Mouse (Mus musculus) liver, embryonic 16.5 days (tissue): ENCODE measurements at regions not wholly inside any gene's neighbourhood (a gene's known extent, or its start where the extent isn't known, plus 50 kb on each side); places are given as distances from the start of the nearest gene placed in this dataset.

Experiments
- ATAC-seq: fragments of 200-750 bp; cut with Nextera tagmentation; 2 replicates; pipeline ENCODE4 v1.8.0; 2017; ENCODE audit warnings: low read depth, mild to moderate bottlenecking, moderate number of reproducible peaks, moderate library complexity
- H3K27ac ChIP-seq: fragments of 300-500 bp; sonication (generic); 2 replicates; pipeline ENCODE4 v1.5.1; 2014; ENCODE audit warnings: mild to moderate bottlenecking, low read length
- H3K27me3 ChIP-seq: fragments of 300-500 bp; sonication (generic); 2 replicates; pipeline ENCODE4 v1.6.1; 2014; ENCODE audit warnings: low read depth, low read length, mixed read lengths; ENCODE audit not compliant: control insufficient read depth, insufficient read depth
- H3K36me3 ChIP-seq: fragments of 300-500 bp; sonication (generic); 2 replicates; pipeline ENCODE4 v1.6.1; 2014; ENCODE audit warnings: mild to moderate bottlenecking; ENCODE audit not compliant: control insufficient read depth, insufficient read depth
- H3K4me1 ChIP-seq: fragments of 300-500 bp; sonication (generic); 2 replicates; pipeline ENCODE4 v1.6.1; 2014; ENCODE audit warnings: low read depth, low read length, mixed read lengths; ENCODE audit not compliant: control insufficient read depth
- H3K4me2 ChIP-seq: fragments of 300-500 bp; sonication (generic); 2 replicates; pipeline ENCODE4 v1.6.1; 2014; ENCODE audit warnings: low read depth, low read length, mixed read lengths
- H3K4me3 ChIP-seq: fragments of 300-500 bp; sonication (generic); 2 replicates; pipeline ENCODE4 v1.5.1; 2014; ENCODE audit warnings: low read depth, mild to moderate bottlenecking, low read length
- H3K9ac ChIP-seq: fragments of 300-500 bp; sonication (generic); 2 replicates; pipeline ENCODE4 v1.6.1; 2014; ENCODE audit warnings: low read depth, low read length
- H3K9me3 ChIP-seq: fragments of 300-500 bp; sonication (generic); replicated peaks from 2 replicates; pipeline ENCODE4 v1.6.1; 2016; ENCODE audit warnings: low read length; ENCODE audit not compliant: control insufficient read depth
- WGBS: fragments of 180-500 bp; shearing (Covaris S2); extraction: QIAGEN DNeasy Blood & Tissue Kit; methylation state at CpG from one replicate; pipeline ENCODE4 v1.1.7; 2014; ENCODE audit not compliant: insufficient replicate concordance; 5-methylcytosine and 5-hydroxymethylcytosine counted together

- H3K4me1 ChIP-seq = no peaks in the 10 kb centered on the region
- H3K4me2 ChIP-seq = no peak overlapping the region
- H3K4me3 ChIP-seq = no peak overlapping the region
- no peaks in the 10 kb centered on the region for H3K9me3 ChIP-seq
- ATAC-seq = no peak
- H3K36me3 ChIP-seq = no peaks in the 10 kb centered on the region
- WGBS = 70% methylated on average over 10 of the region's 10 CpGs
- no peaks in the 10 kb centered on the region for H3K27me3 ChIP-seq
- no peak overlapping the region for H3K27ac ChIP-seq
- no peak overlapping the region for H3K9ac ChIP-seq
These were observed 449.7 kb downstream of the Sox2 start for GRCm38 (mm10) chr3:35099876-35100420.

- no peak overlapping the region for H3K9ac ChIP-seq
- no peak for ATAC-seq
- no peaks in the 10 kb centered on the region for H3K9me3 ChIP-seq
- no peak overlapping the region for H3K4me2 ChIP-seq
- H3K4me3 ChIP-seq = no peak overlapping the region
- no peaks in the 10 kb centered on the region for H3K36me3 ChIP-seq
- H3K4me1 ChIP-seq = no peaks in the 10 kb centered on the region
- H3K27ac ChIP-seq = no peak overlapping the region
- 59% methylated on average over 8 of the region's 8 CpGs for WGBS
- H3K27me3 ChIP-seq = no peaks in the 10 kb centered on the region
These were observed 451.1 kb downstream of the Sox2 start for GRCm38 (mm10) chr3:35101286-35101685.

- 51% methylated on average over 5 of the region's 5 CpGs for WGBS
- H3K4me2 ChIP-seq = no peak overlapping the region
- H3K27ac ChIP-seq = no peak overlapping the region
- H3K36me3 ChIP-seq = no peaks in the 10 kb centered on the region
- ATAC-seq = no peak
- H3K4me3 ChIP-seq = no peak overlapping the region
- H3K9me3 ChIP-seq = no peaks in the 10 kb centered on the region
- no peak overlapping the region for H3K9ac ChIP-seq
- H3K27me3 ChIP-seq = no peaks in the 10 kb centered on the region
- H3K4me1 ChIP-seq = no peaks in the 10 kb centered on the region
These were observed 451.7 kb downstream of the Sox2 start for GRCm38 (mm10) chr3:35101951-35102350.

- no peak for ATAC-seq
- H3K4me3 ChIP-seq = no peak overlapping the region
- H3K27ac ChIP-seq = no peak overlapping the region
- no peaks in the 10 kb centered on the region for H3K27me3 ChIP-seq
- WGBS = 46% methylated on average over 13 of the region's 13 CpGs
- no peak overlapping the region for H3K4me2 ChIP-seq
- no peaks in the 10 kb centered on the region for H3K36me3 ChIP-seq
- H3K9ac ChIP-seq = no peak overlapping the region
- no peaks in the 10 kb centered on the region for H3K9me3 ChIP-seq
- H3K4me1 ChIP-seq = no peaks in the 10 kb centered on the region
These were observed 452.7 kb downstream of the Sox2 start for GRCm38 (mm10) chr3:35102715-35103591.

GRCm38 (mm10) chr3:35104884-35105283 lies 454.7 kb downstream of the Sox2 start:
- Histone ChIP-seq H3K27ac (no peak overlapping the region), H3K4me3 (no peak overlapping the region), H3K36me3 (no peaks in the 10 kb centered on the region), H3K4me2 (no peak overlapping the region), H3K27me3 (no peaks in the 10 kb centered on the region), H3K9me3 (no peaks in the 10 kb centered on the region), H3K4me1 (no peaks in the 10 kb centered on the region), H3K9ac (no peak overlapping the region)
- WGBS = 65% methylated on average over 11 of the region's 11 CpGs
- ATAC-seq = no peak

GRCm38 (mm10) chr3:35106097-35106496 lies 455.9 kb downstream of the Sox2 start:
- Histone ChIP-seq H3K27ac (no peak overlapping the region), H3K9ac (no peak overlapping the region), H3K4me3 (no peak overlapping the region), H3K4me1 (no peaks in the 10 kb centered on the region), H3K27me3 (no peaks in the 10 kb centered on the region), H3K4me2 (no peak overlapping the region), H3K36me3 (no peaks in the 10 kb centered on the region), H3K9me3 (no peaks in the 10 kb centered on the region)
- WGBS = 38% methylated on average over 7 of the region's 7 CpGs
- ATAC-seq = no peak

GRCm38 (mm10) chr3:35133477-35133876 lies 483.3 kb downstream of the Sox2 start:
- H3K27me3 ChIP-seq = no peaks in the 10 kb centered on the region
- 58% methylated on average over 3 of the region's 3 CpGs for WGBS
- no peaks in the 10 kb centered on the region for H3K9me3 ChIP-seq
- no peak overlapping the region for H3K4me2 ChIP-seq
- no peaks in the 10 kb centered on the region for H3K4me1 ChIP-seq
- no peak overlapping the region for H3K4me3 ChIP-seq
- H3K36me3 ChIP-seq = no peaks in the 10 kb centered on the region
- no peak for ATAC-seq
- no peak overlapping the region for H3K27ac ChIP-seq
- no peak overlapping the region for H3K9ac ChIP-seq

- Histone ChIP-seq H3K27ac (no peak overlapping the region), H3K27me3 (no peaks in the 10 kb centered on the region), H3K4me3 (no peak overlapping the region), H3K4me2 (no peak overlapping the region), H3K9ac (no peak overlapping the region), H3K9me3 (no peaks in the 10 kb centered on the region), H3K36me3 (no peaks in the 10 kb centered on the region), H3K4me1 (no peaks in the 10 kb centered on the region)
- 53% methylated on average over 11 of the region's 11 CpGs for WGBS
- no peak for ATAC-seq
These were observed 491.5 kb downstream of the Sox2 start for GRCm38 (mm10) chr3:35141500-35142220.

- no peak overlapping the region for H3K4me2 ChIP-seq
- H3K9ac ChIP-seq = no peak overlapping the region
- no peaks in the 10 kb centered on the region for H3K27me3 ChIP-seq
- H3K4me1 ChIP-seq = no peaks in the 10 kb centered on the region
- no peak overlapping the region for H3K4me3 ChIP-seq
- no peaks in the 10 kb centered on the region for H3K9me3 ChIP-seq
- no peak overlapping the region for H3K27ac ChIP-seq
- no peak for ATAC-seq
- WGBS = 20% methylated on average over 2 of the region's 2 CpGs
- no peaks in the 10 kb centered on the region for H3K36me3 ChIP-seq
These were observed 492.5 kb downstream of the Sox2 start for GRCm38 (mm10) chr3:35142683-35143082.
